Mouse (Mus musculus) kidney, adult 8-10 months (tissue): ENCODE measurements at regions not wholly inside any gene's neighbourhood (a gene's known extent, or its start where the extent isn't known, plus 50 kb on each side); places are given as distances from the start of the nearest gene placed in this dataset.
"Not testable (repeated sequence)": the region's sequence is repeated elsewhere in the genome, so short reads cannot be mapped to it uniquely, and the experiment has no call there.

ENCODE experiments used
- DNase-seq, 2 experiments: peaks; one replicate each; pipeline ENCODE4 v3.0.0; 2022

GRCm38 (mm10) chr19:27031030-27031700 is 145.5 kb downstream of the Gm815 start:
- peak; percentile 13 to 18 for DNase-seq

- peak; percentile 17 to 23 for DNase-seq
Measured at GRCm38 (mm10) chr19:27032621-27033020, 146.9 kb downstream of the Gm815 start.

- DNase-seq: no peak
Measured at GRCm38 (mm10) chr19:27038298-27038697, 152.6 kb downstream of the Gm815 start.

- no peak for DNase-seq
Measured at GRCm38 (mm10) chr19:27040321-27041025, 154.8 kb downstream of the Gm815 start.

- no peak for DNase-seq
Measured at GRCm38 (mm10) chr19:27066449-27067181, 149.7 kb upstream of the Vldlr start.

GRCm38 (mm10) chr19:27073281-27073680 is 143.0 kb upstream of the Vldlr start:
- DNase-seq: no peak

GRCm38 (mm10) chr19:27075019-27075418 is 141.3 kb upstream of the Vldlr start:
- DNase-seq: no peak

GRCm38 (mm10) chr19:27076920-27077512 is 139.3 kb upstream of the Vldlr start:
- DNase-seq: no peak

- no peak for DNase-seq
Measured at GRCm38 (mm10) chr19:27087344-27087743, 128.9 kb upstream of the Vldlr start.

- DNase-seq: no peak
Measured at GRCm38 (mm10) chr19:27087833-27088232, 128.5 kb upstream of the Vldlr start.

- DNase-seq: no peak
Measured at GRCm38 (mm10) chr19:27089099-27089498, 127.2 kb upstream of the Vldlr start.

GRCm38 (mm10) chr19:27091603-27092002 is 124.7 kb upstream of the Vldlr start:
- no peak for DNase-seq

GRCm38 (mm10) chr19:27094777-27095478 is 121.4 kb upstream of the Vldlr start:
- no peak for DNase-seq

- DNase-seq: no peak
Measured at GRCm38 (mm10) chr19:27099921-27100320, 116.4 kb upstream of the Vldlr start.

GRCm38 (mm10) chr19:27110437-27110836 is 105.8 kb upstream of the Vldlr start:
- DNase-seq: no peak

- DNase-seq: no peak
Measured at GRCm38 (mm10) chr19:27120876-27121275, 95.4 kb upstream of the Vldlr start.

GRCm38 (mm10) chr19:27122348-27122747 is 93.9 kb upstream of the Vldlr start:
- no peak for DNase-seq

GRCm38 (mm10) chr19:27123334-27123733 is 93.0 kb upstream of the Vldlr start:
- no peak for DNase-seq

- DNase-seq: peak; percentile 25 to 39
Measured at GRCm38 (mm10) chr19:27123806-27124469, 92.3 kb upstream of the Vldlr start.

- DNase-seq: not testable (repeated sequence)
Measured at GRCm38 (mm10) chr19:27128501-27128900, 87.8 kb upstream of the Vldlr start.

GRCm38 (mm10) chr19:27134360-27134759 is 81.9 kb upstream of the Vldlr start:
- no peak for DNase-seq

- DNase-seq: no peak
Measured at GRCm38 (mm10) chr19:27140892-27141291, 75.4 kb upstream of the Vldlr start.
